Mouse (Mus musculus) hindbrain, postnatal 0 days (tissue): ENCODE data around the gene Map7. TPM values are rescaled to one million over a fixed set of nuclear protein-coding genes. Genes with fewer than 3 reads are reported as not detected.

ENCODE experiments used
- ATAC-seq: fragments of 200-750 bp; cut with Nextera tagmentation; 2 replicates; pipeline ENCODE4 v1.8.0; 2017; ENCODE audit warnings: mild to moderate bottlenecking, moderate TSS enrichment, moderate library complexity
- DNase-seq: peaks from one replicate; pipeline ENCODE4 v3.0.0-alpha.2; 2015; ENCODE audit warnings: low spot score
- H3K27ac ChIP-seq: fragments of 300-500 bp; sonication (generic); 2 replicates; pipeline ENCODE4 v1.5.1; 2014; ENCODE audit warnings: mild to moderate bottlenecking
- H3K27me3 ChIP-seq: fragments of 300-500 bp; sonication (generic); 2 replicates; pipeline ENCODE4 v1.6.1; 2014; ENCODE audit warnings: low read length, mixed read lengths; ENCODE audit not compliant: insufficient read depth
- H3K36me3 ChIP-seq: fragments of 300-500 bp; sonication (generic); 2 replicates; pipeline ENCODE4 v1.6.1; 2014; ENCODE audit warnings: low read length, mixed read lengths; ENCODE audit not compliant: insufficient read depth
- H3K4me1 ChIP-seq: fragments of 300-500 bp; sonication (generic); 2 replicates; pipeline ENCODE4 v1.6.1; 2014; ENCODE audit warnings: antibody characterized with exemption, low read length, mixed read lengths; ENCODE audit not compliant: insufficient read depth
- H3K4me2 ChIP-seq: fragments of 300-500 bp; sonication (generic); 2 replicates; pipeline ENCODE4 v1.6.1; 2014; ENCODE audit warnings: low read depth, mild to moderate bottlenecking, low read length, moderate library complexity, mixed read lengths
- H3K4me3 ChIP-seq: fragments of 300-500 bp; sonication (generic); 2 replicates; pipeline ENCODE4 v1.5.1; 2014; ENCODE audit warnings: low read length
- H3K9ac ChIP-seq: fragments of 300-500 bp; sonication (generic); replicated peaks from 2 replicates; pipeline ENCODE4 v1.6.1; 2014; ENCODE audit warnings: mild to moderate bottlenecking, low read length, moderate library complexity, mixed read lengths
- H3K9me3 ChIP-seq: fragments of 300-500 bp; sonication (generic); 2 replicates; pipeline ENCODE4 v1.6.1; 2016; ENCODE audit warnings: low read length, mixed read lengths
- CTCF ChIP-seq: IDR thresholded peaks from 2 replicates; pipeline ENCODE4 v1.5.1; 2016; ENCODE audit warnings: antibody characterized with exemption, control low read depth, low read depth
- WGBS: fragments of 180-500 bp; shearing (Covaris S2); extraction: QIAGEN DNeasy Blood & Tissue Kit; methylation state at CpG from one replicate; pipeline ENCODE4 v1.1.7; 2014; 5-methylcytosine and 5-hydroxymethylcytosine counted together
- polyA plus RNA-seq: library from polyadenylated mRNA; unstranded; fragments of >200 nt; fragmentation: Nextera tagmentation; extraction: Ambion mirVana; gene quantifications from 2 replicates; pipeline ENCODE4 v1.2.1, GENCODE M21; 2015
- total RNA-seq: library from RNA; depleted of rRNA; stranded (reverse); fragments of >200 nt; gene quantifications from 2 replicates; pipeline ENCODE4 v1.2.3, GENCODE M21; 2014

Map7 gene
- total and polyA plus RNA-seq, 2 experiments from 2014 or later, result 6.2 to 15.1 TPM

DNA sequence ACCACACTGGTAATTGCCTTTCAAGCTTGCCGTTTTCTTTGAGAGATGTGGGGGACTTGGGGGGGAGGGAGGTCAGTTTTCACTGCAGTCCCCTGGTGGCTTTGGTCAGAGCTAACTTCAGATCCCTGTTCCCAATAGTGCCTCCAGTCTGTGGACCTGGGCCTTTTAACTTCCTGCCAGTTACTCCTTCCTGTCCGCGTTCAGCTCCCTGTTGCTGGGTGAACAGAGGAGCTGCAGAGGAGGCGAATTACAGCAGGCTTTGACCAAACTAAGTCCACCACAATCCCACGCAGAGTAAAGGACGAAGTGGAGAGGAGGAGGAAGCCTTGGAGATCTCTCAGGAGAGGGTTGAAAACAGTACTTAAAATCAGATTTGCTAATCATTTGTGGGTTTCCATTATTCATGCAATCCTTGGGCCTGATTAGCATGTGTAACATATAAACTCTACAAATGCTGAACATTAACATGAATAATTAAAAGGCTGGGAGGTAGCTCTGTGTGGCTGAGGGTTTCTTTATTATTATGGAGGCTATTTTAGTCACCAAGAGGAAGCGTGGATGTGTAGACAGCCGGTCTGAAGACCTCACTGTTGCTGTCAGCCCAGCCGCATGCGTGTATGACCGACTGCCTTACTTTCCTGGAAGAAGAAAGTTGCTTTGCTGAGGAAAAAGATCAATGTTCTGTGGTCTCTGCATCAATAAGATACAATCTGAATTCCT is 33.6 kb downstream of the Map7 start:
- H3K4me2 ChIP-seq, result no peak overlapping the region
- no peak overlapping the region for H3K4me3 ChIP-seq
- no peak for DNase-seq
- no peaks in the 10 kb centered on the region for H3K36me3 ChIP-seq
- H3K27me3 ChIP-seq, result no peaks in the 10 kb centered on the region
- ATAC-seq, result no peak
- 55% methylated on average over 11 of the region's 11 CpGs for WGBS
- no peak overlapping the region for H3K27ac ChIP-seq
- H3K9ac ChIP-seq, result no peak overlapping the region
- no peaks in the 10 kb centered on the region for H3K4me1 ChIP-seq
- no peaks in the 10 kb centered on the region for H3K9me3 ChIP-seq
- no peak for TF ChIP-seq CTCF

GRCm38 (mm10) chr10:20184326-20184725 is 36.1 kb downstream of the Map7 start:
- Histone ChIP-seq H3K9me3 (no peaks in the 10 kb centered on the region), H3K27ac (no peak overlapping the region), H3K4me2 (no peak overlapping the region), H3K36me3 (no peaks in the 10 kb centered on the region), H3K9ac (no peak overlapping the region), H3K4me1 (no peaks in the 10 kb centered on the region), H3K4me3 (no peak overlapping the region), H3K27me3 (no peaks in the 10 kb centered on the region)
- no peak for ATAC-seq
- 81% methylated on average over 4 of the region's 4 CpGs for WGBS
- TF ChIP-seq CTCF, result no peak
- no peak for DNase-seq

DNA sequence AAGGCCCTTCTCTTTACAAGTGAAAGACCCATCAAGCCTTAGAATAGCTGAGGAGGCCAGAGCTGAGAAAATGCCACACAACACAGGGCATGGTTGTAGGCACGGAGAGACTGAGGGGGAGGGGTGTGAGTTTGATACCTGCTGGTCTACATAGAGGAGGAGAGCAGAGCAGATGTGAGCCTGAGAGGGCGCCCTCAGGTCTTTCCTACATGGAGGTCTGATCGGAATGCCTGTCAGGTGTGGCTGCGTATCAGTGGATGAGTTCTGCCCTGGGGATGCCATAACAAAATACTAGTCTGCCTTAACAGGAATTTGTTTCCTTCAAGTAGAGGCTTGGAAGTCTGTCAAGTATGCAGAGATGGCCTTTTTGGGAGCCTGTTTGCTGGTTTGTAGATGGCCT is 37.0 kb downstream of the Map7 start:
- no peak overlapping the region for H3K4me2 ChIP-seq
- H3K27me3 ChIP-seq, result no peaks in the 10 kb centered on the region
- H3K27ac ChIP-seq, result no peak overlapping the region
- H3K4me1 ChIP-seq, result no peaks in the 10 kb centered on the region
- H3K9me3 ChIP-seq, result no peaks in the 10 kb centered on the region
- H3K36me3 ChIP-seq, result no peaks in the 10 kb centered on the region
- WGBS, result 93% methylated on average over 4 of the region's 4 CpGs
- no peak for ATAC-seq
- H3K4me3 ChIP-seq, result no peak overlapping the region
- H3K9ac ChIP-seq, result no peak overlapping the region
- no peak for TF ChIP-seq CTCF
- no peak for DNase-seq

GRCm38 (mm10) chr10:20185806-20186205 is 37.5 kb downstream of the Map7 start:
- Histone ChIP-seq H3K27me3 (no peaks in the 10 kb centered on the region), H3K9ac (no peak overlapping the region), H3K36me3 (no peaks in the 10 kb centered on the region), H3K4me3 (no peak overlapping the region), H3K9me3 (no peaks in the 10 kb centered on the region), H3K4me1 (no peaks in the 10 kb centered on the region), H3K4me2 (no peak overlapping the region), H3K27ac (no peak overlapping the region)
- DNase-seq (no peak), ATAC-seq (no peak)
- no peak for TF ChIP-seq CTCF
- 94% methylated on average over 2 of the region's 2 CpGs for whole genome bisulfite sequencing

DNA sequence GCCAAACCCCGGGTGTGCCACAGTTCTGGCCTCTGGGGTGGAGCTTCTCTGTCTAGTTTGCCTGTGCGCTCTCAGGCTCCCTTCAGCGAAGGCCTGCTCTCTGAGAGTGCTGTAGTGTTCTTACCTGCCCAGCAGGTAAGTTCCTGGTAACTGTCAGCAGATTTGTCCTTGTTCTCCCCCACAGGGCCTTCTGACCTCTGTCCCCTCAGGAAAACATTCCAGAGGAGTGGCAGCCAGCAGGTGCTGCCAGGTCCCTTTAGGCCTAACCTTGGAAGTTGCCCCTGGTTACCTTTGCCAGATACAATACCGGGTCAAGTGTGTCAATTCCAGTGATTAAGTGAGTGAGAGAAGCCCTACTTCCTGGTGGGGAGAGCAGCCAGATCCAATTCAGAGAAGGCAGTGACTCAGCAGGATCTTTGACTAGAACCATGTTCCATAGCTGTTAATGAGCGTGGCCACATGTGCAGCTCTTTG is 38.6 kb downstream of the Map7 start:
- H3K9me3 ChIP-seq, result no peaks in the 10 kb centered on the region
- H3K4me1 ChIP-seq, result no peaks in the 10 kb centered on the region
- no peaks in the 10 kb centered on the region for H3K27me3 ChIP-seq
- no peak overlapping the region for H3K4me3 ChIP-seq
- 82% methylated on average over 5 of the region's 5 CpGs for whole genome bisulfite sequencing
- no peak overlapping the region for H3K4me2 ChIP-seq
- TF ChIP-seq CTCF, result no peak
- no peaks in the 10 kb centered on the region for H3K36me3 ChIP-seq
- ATAC-seq (no peak), DNase-seq (no peak)
- H3K27ac ChIP-seq, result no peak overlapping the region
- H3K9ac ChIP-seq, result no peak overlapping the region

DNA sequence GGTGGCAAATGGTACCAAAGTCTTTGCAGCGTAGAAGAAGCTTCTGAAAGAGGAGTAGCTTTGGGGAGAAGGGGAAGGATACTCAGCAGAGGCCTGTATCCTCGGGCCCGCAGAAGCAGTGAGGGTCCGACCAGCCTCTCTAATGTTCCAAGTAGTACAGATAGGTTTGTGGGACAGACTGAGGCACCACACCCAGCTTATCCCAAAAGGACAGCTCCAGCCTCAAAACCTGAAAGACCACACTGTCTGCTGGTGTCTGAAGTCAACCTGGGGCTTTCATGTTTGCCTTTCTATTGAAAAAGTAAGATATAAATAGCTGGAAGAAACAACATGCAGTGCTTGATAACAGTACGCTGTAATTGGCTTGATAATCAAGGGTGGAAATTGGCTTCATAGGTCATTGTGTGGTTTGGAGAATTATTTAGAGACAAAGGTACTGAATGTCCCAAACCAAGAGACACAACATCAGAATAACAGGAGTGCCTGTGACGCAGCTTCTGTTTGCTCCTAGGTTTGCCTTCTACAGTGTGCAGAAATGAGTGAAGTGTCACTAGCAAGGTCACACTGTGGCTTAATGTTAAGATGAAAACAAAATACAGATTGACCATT is 42.0 kb downstream of the Map7 start:
- no peak overlapping the region for H3K27ac ChIP-seq
- H3K9ac ChIP-seq, result no peak overlapping the region
- no peaks in the 10 kb centered on the region for H3K4me1 ChIP-seq
- H3K9me3 ChIP-seq, result no peaks in the 10 kb centered on the region
- 88% methylated on average over 6 of the region's 6 CpGs for WGBS
- no peak overlapping the region for H3K4me2 ChIP-seq
- no peaks in the 10 kb centered on the region for H3K36me3 ChIP-seq
- no peaks in the 10 kb centered on the region for H3K27me3 ChIP-seq
- H3K4me3 ChIP-seq, result no peak overlapping the region
- no peak for DNase-seq
- TF ChIP-seq CTCF, result no peak
- ATAC-seq, result no peak
